Mouse (Mus musculus) midbrain, embryonic 12.5 days (tissue): ENCODE results near the gene Rufy2. TPM values are rescaled to one million over a fixed set of nuclear protein-coding genes. Genes with fewer than 3 reads are reported as not detected.

Experiments
- ATAC-seq: fragments of 200-750 bp; cut with Nextera tagmentation; 2 replicates; pipeline ENCODE4 v1.8.0; 2017; ENCODE audit warnings: low read depth, moderate TSS enrichment, moderate library complexity; ENCODE audit not compliant: low FRiP score
- H3K27ac ChIP-seq: fragments of 300-500 bp; sonication (generic); replicated peaks from 2 replicates; pipeline ENCODE4 v1.5.1; 2016; ENCODE audit warnings: mild to moderate bottlenecking
- H3K27me3 ChIP-seq: fragments of 300-500 bp; sonication (generic); 2 replicates; pipeline ENCODE4 v1.6.1; 2016; ENCODE audit warnings: mild to moderate bottlenecking
- H3K36me3 ChIP-seq: fragments of 300-500 bp; sonication (generic); 2 replicates; pipeline ENCODE4 v1.6.1; 2016
- H3K4me1 ChIP-seq: fragments of 300-500 bp; sonication (generic); 2 replicates; pipeline ENCODE4 v1.6.1; 2016
- H3K4me2 ChIP-seq: fragments of 300-500 bp; sonication (generic); replicated peaks from 2 replicates; pipeline ENCODE4 v1.6.1; 2016; ENCODE audit warnings: mild to moderate bottlenecking, moderate library complexity
- H3K4me3 ChIP-seq: fragments of 300-500 bp; sonication (generic); 2 replicates; pipeline ENCODE4 v1.5.1; 2016; ENCODE audit warnings: mild to moderate bottlenecking
- H3K9ac ChIP-seq: fragments of 300-500 bp; sonication (generic); replicated peaks from 2 replicates; pipeline ENCODE4 v1.6.1; 2016; ENCODE audit warnings: mild to moderate bottlenecking, moderate library complexity
- H3K9me3 ChIP-seq: fragments of 300-500 bp; sonication (generic); 2 replicates; pipeline ENCODE4 v1.6.1; 2016; ENCODE audit warnings: mild to moderate bottlenecking
- WGBS: fragments of 180-500 bp; shearing (Covaris S2); methylation state at CpG from one replicate; pipeline ENCODE4 v1.1.7; 2016; 5-methylcytosine and 5-hydroxymethylcytosine counted together
- polyA plus RNA-seq: library from polyadenylated mRNA; unstranded; fragments of >200 nt; fragmentation: Nextera tagmentation; extraction: Ambion mirVana; gene quantifications from 2 replicates; pipeline ENCODE4 v1.2.1, GENCODE M21; 2016

Gene Rufy2
- polyA plus RNA-seq, 1 experiment from 2014 or later, result 38.3 TPM

- H3K4me3 ChIP-seq, result peak overlapping the region; percentile 81
- peaks cover 13% of the 10 kb centered on the region for H3K36me3 ChIP-seq
- WGBS, result 52% methylated on average over 4 of the region's 4 CpGs
- peaks cover 51% of the 10 kb centered on the region for H3K4me1 ChIP-seq
- no peak for ATAC-seq
- H3K27me3 ChIP-seq, result no peaks in the 10 kb centered on the region
- peak overlapping the region; percentile 73 for H3K4me2 ChIP-seq
- H3K27ac ChIP-seq, result no peak overlapping the region
- H3K9me3 ChIP-seq, result no peaks in the 10 kb centered on the region
- peak overlapping the region; percentile 98 for H3K9ac ChIP-seq
Observed at GRCm38 (mm10) chr10:63021702-63022101, 41.7 kb downstream of the Rufy2 start.

GRCm38 (mm10) chr10:63022541-63023120 lies 42.6 kb downstream of the Rufy2 start:
- Histone ChIP-seq H3K36me3 (peaks cover 3% of the 10 kb centered on the region; the same call in 1 of the 2 replicates), H3K9me3 (no peaks in the 10 kb centered on the region), H3K4me2 (peak overlapping the region; percentile 73), H3K27me3 (no peaks in the 10 kb centered on the region), H3K27ac (peak overlapping the region; percentile 100), H3K4me3 (peak overlapping the region; percentile 81), H3K9ac (peak overlapping the region; percentile 98), H3K4me1 (peaks cover 59% of the 10 kb centered on the region)
- ATAC-seq, result no peak
- WGBS, result under 1% methylated on average over 27 of the region's 27 CpGs

DNA sequence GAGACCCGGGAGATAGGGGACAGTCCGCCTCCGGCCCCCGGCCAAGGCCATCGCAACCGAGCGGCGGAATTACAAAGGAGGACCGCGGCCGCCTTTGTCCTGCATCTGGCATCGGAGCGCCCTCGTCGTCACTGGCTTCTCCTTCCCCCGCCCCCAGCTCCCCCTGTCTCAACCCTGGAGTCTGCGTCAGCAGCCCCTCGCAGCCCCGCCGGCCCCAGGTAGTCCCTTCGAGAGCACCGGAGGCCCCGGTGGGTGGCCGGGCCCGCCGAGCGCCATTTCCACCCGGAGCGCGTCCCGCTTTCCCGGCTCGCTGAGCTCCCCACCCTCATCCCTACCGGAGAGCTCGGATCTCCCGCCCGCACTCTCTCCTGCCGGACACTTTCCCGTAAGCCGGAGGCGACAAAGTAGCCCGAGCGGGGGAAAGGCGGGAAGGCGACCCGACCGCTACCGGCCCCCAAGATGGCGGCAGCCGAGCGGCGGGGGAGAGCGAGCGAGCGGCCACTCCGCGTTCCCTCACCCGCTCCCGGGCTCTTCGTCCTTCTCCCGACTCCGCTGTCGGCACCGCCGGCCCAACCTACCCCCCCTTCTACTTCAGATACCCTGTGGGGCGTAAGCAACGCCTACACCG lies 43.2 kb downstream of the Rufy2 start:
- H3K9me3 ChIP-seq, result no peaks in the 10 kb centered on the region
- H3K27ac ChIP-seq, result peak overlapping the region; percentile 100
- H3K36me3 ChIP-seq, result no peaks in the 10 kb centered on the region
- WGBS, result under 1% methylated on average over 68 of the region's 68 CpGs
- peaks cover 56% of the 10 kb centered on the region for H3K4me1 ChIP-seq
- peak; percentile 21 for ATAC-seq
- no peaks in the 10 kb centered on the region for H3K27me3 ChIP-seq
- H3K4me2 ChIP-seq, result peak overlapping the region; percentile 73
- peak overlapping the region; percentile 81 for H3K4me3 ChIP-seq
- peak overlapping the region; percentile 98 for H3K9ac ChIP-seq

- Histone ChIP-seq H3K4me3 (peak within 1 kb of the TSS; percentile 81), H3K9ac (peak within 1 kb of the TSS; percentile 98), H3K4me1 (peaks cover 61% of the 10 kb centered on the region), H3K27ac (peak within 1 kb of the TSS; percentile 100), H3K9me3 (no peaks in the 10 kb centered on the region), H3K27me3 (no peaks in the 10 kb centered on the region), H3K36me3 (no peaks in the 10 kb centered on the region), H3K4me2 (peak within 1 kb of the TSS; percentile 73)
- WGBS, result under 1% methylated on average over 60 of the region's 69 CpGs
- peak; percentile 93 for ATAC-seq
Observed at GRCm38 (mm10) chr10:63023749-63024579, 43.9 kb downstream of the Rufy2 start, which contains the start of the genes Hnrnph3 and Pbld2. Gene Hnrnph3, minus strand, starts transcription at chr10:63024217. Gene Pbld2, plus strand, starts transcription at chr10:63024315.

- peaks cover 59% of the 10 kb centered on the region for H3K4me1 ChIP-seq
- H3K4me2 ChIP-seq, result peak overlapping the region; percentile 73
- H3K27ac ChIP-seq, result peak overlapping the region; percentile 100
- ATAC-seq, result peak; percentile 25
- 0% methylated on average over 8 of the region's 8 CpGs for WGBS
- H3K9me3 ChIP-seq, result no peaks in the 10 kb centered on the region
- H3K9ac ChIP-seq, result peak overlapping the region; percentile 71
- peak overlapping the region; percentile 81 for H3K4me3 ChIP-seq
- H3K27me3 ChIP-seq, result no peaks in the 10 kb centered on the region
- H3K36me3 ChIP-seq, result no peaks in the 10 kb centered on the region
Observed at GRCm38 (mm10) chr10:63024580-63024910, 44.5 kb downstream of the Rufy2 start.

DNA sequence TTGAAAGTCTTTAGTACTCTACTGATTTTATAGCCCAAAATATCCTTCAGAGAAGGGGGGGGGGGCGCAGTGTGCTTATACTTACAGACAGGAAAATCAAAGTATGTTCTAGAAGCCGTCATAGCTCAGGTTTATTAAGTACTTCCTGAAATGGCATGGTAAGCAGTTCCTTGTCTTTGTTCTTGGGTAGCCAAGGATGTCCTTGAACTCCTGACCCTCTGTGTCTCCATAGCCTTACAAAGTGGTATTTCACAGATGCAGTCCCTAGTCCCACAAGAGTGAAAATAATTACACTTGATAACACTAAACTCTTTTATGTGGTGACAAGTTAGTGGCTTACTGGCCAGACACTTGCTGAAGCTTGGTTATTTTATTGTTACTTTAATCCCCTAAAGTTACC lies 45.0 kb downstream of the Rufy2 start:
- Histone ChIP-seq H3K4me2 (peak overlapping the region; percentile 73), H3K9me3 (no peaks in the 10 kb centered on the region), H3K4me1 (peaks cover 57% of the 10 kb centered on the region), H3K36me3 (no peaks in the 10 kb centered on the region), H3K9ac (peak overlapping the region; percentile 71; the same call in 1 of the 2 replicates), H3K27ac (peak overlapping the region; percentile 100), H3K27me3 (no peaks in the 10 kb centered on the region), H3K4me3 (peak overlapping the region; percentile 81)
- no peak for ATAC-seq
- 18% methylated on average over 2 of the region's 2 CpGs for WGBS

GRCm38 (mm10) chr10:63025491-63026011 lies 45.5 kb downstream of the Rufy2 start:
- Histone ChIP-seq H3K4me1 (peaks cover 52% of the 10 kb centered on the region), H3K27me3 (no peaks in the 10 kb centered on the region), H3K36me3 (no peaks in the 10 kb centered on the region), H3K9me3 (no peaks in the 10 kb centered on the region), H3K4me3 (peak overlapping the region; percentile 81), H3K4me2 (peak overlapping the region; percentile 73), H3K27ac (peak overlapping the region; percentile 100), H3K9ac (0 out of 2 replicates have a peak overlapping the region, but pooled peaks have one; percentile 37)
- WGBS, result 8% methylated on average over 6 of the region's 6 CpGs
- ATAC-seq, result no peak

DNA sequence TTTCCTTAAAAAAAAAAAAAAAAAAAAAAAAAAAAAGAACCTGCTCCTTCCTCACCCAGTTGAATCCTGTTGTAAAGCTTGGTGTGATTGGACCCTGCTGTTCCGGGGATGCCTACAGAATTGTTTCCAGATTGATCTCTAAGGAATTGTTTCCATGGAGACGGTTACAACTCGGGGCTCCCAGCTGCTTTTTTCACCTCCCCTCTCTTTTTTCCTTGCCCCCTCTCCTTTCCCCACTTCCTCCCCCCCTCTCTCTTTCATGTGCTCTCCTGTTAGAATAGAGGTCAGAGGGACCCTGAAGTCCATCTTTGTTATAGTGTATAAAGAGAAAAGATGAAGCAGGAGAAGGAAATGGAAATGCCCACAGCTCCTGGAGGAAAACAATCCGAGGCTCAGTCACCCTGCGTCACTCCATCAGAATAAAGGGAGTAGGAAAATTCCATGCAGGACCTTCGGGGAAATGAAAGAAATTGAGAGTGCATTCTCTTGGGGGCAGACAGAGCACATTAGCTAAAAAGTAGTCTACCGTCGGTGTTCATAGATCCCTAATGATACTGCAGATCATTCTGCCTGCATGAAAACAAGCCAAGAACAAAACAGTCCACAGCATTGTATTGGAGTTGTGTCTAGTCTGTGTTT lies 46.3 kb downstream of the Rufy2 start:
- peaks cover 45% of the 10 kb centered on the region for H3K4me1 ChIP-seq
- ATAC-seq, result peak; percentile 20; the same call in 1 of the 2 replicates
- no peaks in the 10 kb centered on the region for H3K9me3 ChIP-seq
- peak overlapping the region; percentile 5; the same call in 1 of the 2 replicates for H3K4me3 ChIP-seq
- peak overlapping the region; percentile 73 for H3K4me2 ChIP-seq
- peak overlapping the region; percentile 100 for H3K27ac ChIP-seq
- H3K36me3 ChIP-seq, result no peaks in the 10 kb centered on the region
- no peak overlapping the region for H3K9ac ChIP-seq
- no peaks in the 10 kb centered on the region for H3K27me3 ChIP-seq
- 4% methylated on average over 8 of the region's 8 CpGs for WGBS

- ATAC-seq, result no peak
- peak overlapping the region; percentile 100 for H3K27ac ChIP-seq
- H3K27me3 ChIP-seq, result no peaks in the 10 kb centered on the region
- no peak overlapping the region for H3K9ac ChIP-seq
- no peak overlapping the region; the same call in 1 of the 2 replicates for H3K4me3 ChIP-seq
- peak overlapping the region; percentile 73 for H3K4me2 ChIP-seq
- no peaks in the 10 kb centered on the region for H3K9me3 ChIP-seq
- 25% methylated on average over 6 of the region's 6 CpGs for WGBS
- peaks cover 40% of the 10 kb centered on the region for H3K4me1 ChIP-seq
- no peaks in the 10 kb centered on the region for H3K36me3 ChIP-seq
Observed at GRCm38 (mm10) chr10:63026795-63027160, 46.8 kb downstream of the Rufy2 start.

- H3K36me3 ChIP-seq, result no peaks in the 10 kb centered on the region
- H3K4me1 ChIP-seq, result peaks cover 37% of the 10 kb centered on the region
- H3K9me3 ChIP-seq, result no peaks in the 10 kb centered on the region
- no peak for ATAC-seq
- 84% methylated on average over 10 of the region's 10 CpGs for WGBS
- H3K27me3 ChIP-seq, result no peaks in the 10 kb centered on the region
- no peak overlapping the region for H3K9ac ChIP-seq
- H3K27ac ChIP-seq, result peak overlapping the region; percentile 100
- H3K4me2 ChIP-seq, result peak overlapping the region; percentile 73
- no peak overlapping the region for H3K4me3 ChIP-seq
Observed at GRCm38 (mm10) chr10:63027376-63028161, 47.5 kb downstream of the Rufy2 start.

GRCm38 (mm10) chr10:63028396-63028795 lies 48.4 kb downstream of the Rufy2 start:
- peak overlapping the region; percentile 35; the same call in 1 of the 2 replicates for H3K27ac ChIP-seq
- H3K36me3 ChIP-seq, result no peaks in the 10 kb centered on the region
- ATAC-seq, result no peak
- H3K4me1 ChIP-seq, result peaks cover 37% of the 10 kb centered on the region
- no peak overlapping the region for H3K9ac ChIP-seq
- no peak overlapping the region for H3K4me3 ChIP-seq
- no peak overlapping the region for H3K4me2 ChIP-seq
- no peaks in the 10 kb centered on the region for H3K27me3 ChIP-seq
- no peaks in the 10 kb centered on the region for H3K9me3 ChIP-seq
- WGBS, result 65% methylated on average over 4 of the region's 4 CpGs
